Mouse (Mus musculus) frontal cortex, adult (tissue): ENCODE data around the gene Dmrta2.

Experiments
- ATAC-seq: cut with Nextera tagmentation; 2 replicates; pipeline ENCODE4 v1.9.2; 2017; ENCODE audit warnings: mild to moderate bottlenecking, moderate library complexity, mixed read lengths; ENCODE audit not compliant: low TSS enrichment

Gene Dmrta2

DNA sequence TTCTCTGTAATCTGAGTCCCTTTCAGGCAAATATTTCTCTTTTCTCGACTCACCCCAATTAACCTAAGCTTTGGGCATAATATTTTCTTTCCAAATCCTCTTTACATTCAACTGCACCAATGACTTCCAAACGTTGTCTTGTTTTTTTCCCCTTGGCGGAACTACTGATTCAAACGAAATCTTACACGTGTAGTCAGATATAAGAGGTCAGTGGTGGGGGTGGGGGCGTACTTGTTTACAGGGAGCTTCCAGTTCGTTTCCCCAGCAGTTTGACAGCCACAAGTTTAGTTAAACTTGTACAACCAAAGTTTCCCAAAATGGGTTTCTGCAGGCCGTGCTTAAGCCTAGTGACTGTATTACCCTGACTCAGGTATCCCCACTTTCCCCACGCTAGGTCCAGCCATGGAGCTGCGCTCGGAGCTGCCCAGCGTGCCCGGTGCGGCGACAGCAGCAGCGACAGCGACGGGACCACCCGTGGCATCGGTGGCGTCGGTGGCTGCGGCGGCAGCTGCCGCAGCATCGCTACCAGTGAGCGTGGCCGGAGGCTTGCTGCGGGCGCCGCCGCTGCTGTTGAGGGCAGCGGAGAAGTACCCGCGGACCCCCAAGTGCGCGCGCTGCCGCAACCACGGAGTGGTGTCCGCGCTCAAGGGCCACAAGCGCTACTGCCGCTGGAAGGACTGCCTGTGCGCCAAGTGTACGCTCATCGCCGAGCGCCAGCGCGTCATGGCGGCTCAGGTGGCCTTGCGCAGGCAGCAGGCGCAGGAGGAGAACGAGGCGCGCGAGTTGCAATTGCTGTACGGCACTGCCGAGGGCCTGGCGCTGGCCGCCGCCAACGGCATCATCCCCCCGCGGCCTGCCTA is 1.8 kb downstream of the Dmrta2 start:
- no peak for ATAC-seq

DNA sequence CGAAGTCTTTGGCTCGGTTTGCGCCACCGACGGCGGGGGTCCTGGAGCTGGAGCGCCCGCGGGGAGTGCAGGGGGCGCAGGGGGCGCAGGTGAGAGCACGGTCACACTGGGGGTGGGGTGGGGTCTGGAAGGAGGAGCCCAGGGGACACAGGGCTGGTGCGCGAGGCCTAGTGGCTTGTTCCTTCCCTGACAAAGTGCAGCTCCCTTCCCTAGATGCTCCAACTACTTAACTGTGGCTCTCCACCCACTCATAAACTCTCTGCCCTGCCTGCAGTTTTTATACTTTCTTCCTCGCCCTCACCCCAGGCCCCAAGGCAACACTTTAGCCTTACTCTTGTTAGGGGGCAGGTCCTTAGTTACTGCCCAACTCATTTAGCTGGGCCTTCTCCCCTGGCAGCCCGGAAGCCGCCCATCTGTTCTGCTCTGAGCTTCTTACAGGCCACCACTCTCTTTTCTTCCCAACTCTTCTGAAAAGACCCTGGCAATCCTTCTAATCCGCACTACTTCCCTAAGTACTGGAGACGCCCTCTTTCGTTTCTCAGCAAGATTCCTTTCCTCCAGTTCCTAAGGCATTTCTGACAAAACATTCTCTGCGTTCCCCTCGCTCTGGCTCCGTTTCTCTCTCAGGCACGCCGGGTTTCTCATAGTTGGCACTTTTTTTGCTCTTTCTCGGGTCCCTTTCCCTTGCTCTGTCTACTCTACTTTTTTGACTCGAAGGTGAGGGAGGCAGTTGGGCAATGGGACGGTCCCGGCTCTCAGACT is 2.6 kb downstream of the Dmrta2 start:
- ATAC-seq = 0 out of 2 replicates have a peak, but pooled peaks have one; percentile 15

DNA sequence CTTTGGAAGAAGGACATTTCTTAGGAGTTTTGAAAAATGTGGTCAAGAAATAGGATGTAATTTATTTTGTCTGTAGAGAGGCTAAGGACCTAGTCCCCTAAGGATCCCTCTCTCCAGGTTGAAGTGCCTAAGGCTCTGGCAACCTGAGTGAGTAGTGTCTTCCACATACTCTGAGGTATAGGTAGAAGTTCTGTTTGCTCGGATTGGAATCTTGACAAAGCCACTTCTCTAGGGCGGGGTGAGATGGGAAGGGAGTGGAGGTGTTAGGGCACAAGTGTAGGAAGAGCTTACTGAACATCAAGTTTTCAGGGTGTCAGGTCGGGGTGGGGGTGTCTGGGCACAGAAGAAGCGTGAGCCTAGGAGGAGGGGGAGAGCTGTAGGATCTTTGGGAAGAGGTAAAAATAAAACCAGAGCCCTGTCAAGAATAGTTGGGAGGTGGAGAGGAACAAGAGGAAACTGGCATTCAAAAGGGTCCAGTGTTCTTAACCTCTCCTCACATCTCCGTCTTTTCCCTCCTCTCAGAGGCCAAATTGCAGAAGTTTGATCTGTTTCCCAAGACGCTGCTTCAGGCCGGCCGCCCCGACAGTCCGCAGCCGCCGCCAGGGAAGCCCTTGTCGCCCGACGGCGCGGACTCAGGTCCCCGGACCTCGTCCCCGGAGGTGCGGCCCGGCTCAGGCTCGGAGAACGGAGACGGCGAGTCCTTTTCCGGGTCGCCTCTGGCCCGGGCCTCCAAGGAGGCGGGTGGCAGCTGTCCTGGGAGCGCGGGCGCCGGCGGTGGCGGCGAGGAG is 3.4 kb downstream of the Dmrta2 start:
- ATAC-seq = no peak

DNA sequence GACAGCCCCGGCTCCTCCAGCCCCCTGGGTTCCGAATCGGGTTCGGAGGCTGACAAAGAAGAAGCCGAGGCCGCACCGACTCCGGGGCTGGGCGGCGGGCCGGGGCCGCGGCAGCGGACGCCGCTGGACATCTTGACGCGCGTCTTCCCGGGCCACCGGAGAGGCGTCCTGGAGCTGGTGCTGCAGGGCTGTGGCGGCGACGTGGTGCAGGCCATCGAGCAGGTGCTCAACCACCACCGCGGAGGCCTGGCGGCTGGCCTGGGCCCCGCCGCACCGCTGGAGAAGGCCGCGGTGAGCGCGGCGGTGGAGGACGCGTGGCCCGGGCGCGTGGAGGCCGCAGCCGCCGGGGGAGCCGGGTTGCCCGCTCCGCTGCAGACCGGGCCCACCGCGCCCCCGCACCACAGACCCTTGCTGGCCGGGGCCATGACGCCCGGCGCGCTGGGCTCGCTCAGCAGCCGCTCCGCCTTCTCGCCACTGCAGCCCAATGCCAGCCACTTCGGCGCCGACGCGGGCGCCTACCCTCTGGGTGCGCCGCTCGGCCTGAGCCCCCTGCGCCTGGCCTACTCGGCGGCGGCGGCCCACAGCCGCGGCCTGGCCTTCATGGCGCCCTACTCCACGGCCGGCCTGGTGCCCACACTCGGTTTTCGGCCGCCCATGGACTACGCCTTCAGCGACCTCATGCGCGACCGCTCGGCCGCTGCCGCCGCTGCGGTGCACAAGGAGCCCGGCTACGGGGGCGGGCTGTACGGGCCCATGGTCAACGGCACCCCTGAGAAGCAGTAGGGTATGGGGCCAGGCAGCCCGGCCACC is 4.2 kb downstream of the Dmrta2 start:
- ATAC-seq = no peak

DNA sequence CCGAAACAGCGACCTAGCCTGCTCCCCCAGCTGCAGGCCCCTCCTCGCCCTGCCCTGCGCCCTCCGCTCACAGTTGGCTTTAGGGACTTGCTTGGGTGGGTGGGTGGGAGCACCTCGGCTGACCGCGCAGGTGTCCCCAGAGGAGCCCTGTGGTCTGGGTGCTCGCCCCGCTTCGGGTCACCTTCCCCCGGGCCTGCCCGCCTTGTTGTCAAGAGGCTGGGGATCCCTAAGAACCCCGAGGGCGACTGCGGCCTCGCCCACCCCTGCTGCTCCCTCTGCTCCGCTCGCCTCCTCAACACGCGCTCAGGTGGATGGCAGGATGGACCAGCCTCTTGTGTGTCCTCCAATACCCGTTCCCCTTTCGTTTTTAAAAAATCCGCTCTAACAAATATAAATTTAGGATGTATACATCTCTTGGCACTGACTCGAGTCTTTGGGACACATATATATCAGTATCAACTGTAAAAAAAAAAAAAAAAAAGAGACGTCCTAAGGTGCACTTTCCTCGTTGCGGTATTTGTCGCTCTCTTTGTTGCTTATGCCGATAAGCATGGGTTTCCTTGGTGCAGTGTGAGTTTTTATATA is 4.9 kb downstream of the Dmrta2 start:
- ATAC-seq = no peak

DNA sequence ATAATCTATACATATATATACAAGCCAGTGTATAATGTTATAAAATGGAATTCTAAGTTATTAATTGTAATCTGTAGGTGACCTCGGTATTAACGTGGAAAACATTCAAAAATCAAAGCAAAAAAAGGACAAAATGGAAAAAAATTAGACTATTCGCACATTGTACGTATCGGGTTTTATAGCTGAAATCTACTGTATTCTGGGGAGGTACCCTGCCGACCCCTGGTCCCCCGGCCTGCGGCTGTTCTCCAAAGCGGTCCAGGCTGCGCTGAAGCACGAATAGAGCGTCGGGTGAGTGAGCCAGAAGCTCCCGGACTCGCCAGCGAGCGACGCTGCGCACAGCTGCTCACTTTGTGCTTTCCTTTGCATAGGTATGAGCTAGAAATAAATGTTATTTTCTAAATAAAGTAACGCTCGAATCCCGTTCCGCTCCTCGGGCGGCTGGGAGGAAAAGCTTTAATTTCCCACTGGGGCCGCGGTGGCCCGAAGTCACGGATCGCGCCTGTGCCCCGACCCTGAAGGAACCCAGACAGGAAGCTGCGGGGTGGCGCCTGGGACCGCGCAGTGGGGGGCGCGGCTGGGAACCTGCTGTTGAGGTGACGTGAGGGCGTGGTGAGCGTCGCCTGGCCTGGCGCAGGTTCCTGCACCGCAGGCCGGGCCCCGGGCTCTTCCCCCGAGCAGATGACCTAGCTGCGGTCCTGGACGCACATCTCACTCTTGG is 5.6 kb downstream of the Dmrta2 start:
- ATAC-seq = no peak

DNA sequence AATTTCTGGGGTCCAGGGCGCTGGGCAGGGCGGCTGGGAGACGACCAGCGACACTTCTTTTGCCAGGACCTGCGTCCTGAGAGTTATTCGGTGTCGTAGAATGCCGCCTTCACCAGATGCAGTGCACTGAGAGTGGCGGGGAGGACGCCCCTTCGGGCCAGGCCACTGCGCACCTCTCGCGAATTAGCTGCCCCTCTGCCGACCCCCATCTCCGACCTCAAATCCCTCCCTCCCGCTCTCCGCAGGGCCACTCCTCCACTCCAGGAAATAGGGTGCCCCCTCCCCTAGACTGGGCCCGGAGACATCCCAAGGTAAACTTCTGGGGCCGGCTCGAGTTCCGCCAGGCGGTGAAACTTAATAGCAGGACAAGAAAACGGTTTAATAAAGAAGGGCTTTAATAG is 6.2 kb downstream of the Dmrta2 start:
- no peak for ATAC-seq

DNA sequence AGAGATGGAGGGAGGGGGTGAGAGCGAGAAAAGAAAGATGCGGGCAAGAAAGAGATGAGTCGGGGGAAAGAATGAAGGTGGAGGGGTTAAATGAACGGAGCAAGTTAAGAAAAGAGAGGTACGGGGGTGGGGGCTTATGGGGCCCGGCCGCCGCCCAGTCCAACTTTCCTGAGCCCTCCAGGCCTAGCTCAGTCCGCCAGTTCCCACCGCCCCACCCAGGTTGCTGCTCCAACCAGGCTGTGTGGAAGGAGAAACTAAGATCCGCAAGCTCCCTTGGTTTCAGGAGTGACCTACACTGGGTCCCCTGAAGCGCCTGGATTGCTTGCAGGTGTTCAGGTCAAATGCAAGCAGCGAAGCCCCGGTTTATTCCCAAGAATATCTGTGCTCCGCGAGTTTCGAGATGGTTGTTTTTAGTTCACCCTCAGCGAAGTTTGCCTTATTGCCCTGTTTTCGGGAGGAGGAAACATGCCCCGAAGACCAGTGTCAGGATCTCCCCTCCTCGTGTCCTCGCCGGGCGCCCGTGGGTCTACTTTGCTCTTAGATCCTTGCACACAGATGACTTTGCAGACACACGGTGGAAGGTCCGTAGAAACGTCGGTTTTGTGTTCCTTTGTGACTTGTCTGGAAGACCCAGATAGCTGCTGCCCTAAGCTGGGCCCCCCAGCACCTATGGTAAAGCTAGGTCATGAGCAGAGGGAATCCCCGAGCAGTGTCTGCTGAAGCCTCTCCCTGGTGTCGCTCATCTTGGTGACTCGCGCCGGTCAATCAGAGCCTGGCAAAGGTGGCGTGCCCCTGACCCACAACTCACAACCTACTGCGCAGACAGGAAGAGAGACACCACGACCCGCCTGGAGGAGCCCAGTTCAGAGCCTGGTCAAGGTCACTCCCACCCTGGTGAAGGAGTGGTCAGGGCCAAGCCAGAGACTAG is 6.9 kb downstream of the Dmrta2 start:
- ATAC-seq = no peak

DNA sequence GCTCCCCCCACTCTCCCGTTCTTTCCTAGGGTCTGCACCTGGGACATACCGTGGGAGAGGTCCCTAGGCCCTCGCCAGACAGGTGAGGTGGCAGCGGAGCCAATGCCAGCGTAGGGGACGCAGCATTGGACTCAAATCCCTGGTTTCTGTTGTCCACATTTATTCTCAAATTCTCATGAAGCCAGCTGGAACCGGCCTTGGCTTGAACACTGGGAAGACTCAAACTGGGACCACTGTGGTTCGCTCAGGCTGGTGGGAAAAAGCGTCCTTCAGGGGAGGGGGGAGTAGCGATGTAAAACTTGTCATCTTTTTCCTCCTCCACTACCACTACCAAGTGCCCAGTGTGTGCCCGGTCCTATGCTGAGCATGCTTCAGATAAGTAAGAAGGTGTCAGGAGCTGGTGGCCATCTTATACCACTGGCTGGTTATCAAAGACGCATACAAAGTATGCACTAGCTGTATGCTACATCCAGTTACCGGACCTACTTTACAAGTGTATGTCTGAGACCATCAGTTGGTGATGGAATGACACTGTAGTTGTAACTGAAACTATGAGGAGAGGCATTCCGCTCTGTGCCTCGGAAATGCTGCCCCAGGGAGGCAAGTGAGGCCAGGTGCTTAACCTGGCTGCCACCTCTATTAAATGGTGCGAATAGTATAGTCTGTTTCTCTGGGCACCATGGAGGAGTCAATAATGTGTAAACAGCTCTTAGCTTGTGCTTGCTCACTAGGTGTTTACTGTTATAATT is 7.7 kb downstream of the Dmrta2 start:
- no peak for ATAC-seq

DNA sequence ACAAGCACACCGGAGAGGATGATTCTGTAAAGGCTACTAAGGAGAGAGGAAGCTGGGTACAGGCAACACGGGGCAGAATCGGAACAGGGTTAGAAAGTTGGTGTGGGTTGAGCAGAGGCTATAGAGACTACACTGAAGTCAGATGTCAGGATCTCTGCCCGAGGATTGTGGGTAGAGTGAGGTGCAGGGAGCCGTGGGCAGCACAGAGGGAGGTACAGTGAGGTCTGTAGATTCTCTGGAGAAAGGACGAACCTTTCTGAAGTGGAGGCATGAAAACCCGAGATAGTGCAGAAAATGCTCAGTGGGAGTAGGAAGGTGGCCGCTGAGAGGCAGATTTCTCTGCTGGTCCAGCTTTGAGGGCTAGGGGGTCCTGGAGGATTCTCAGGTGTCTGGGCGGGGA is 8.4 kb downstream of the Dmrta2 start:
- ATAC-seq = no peak

DNA sequence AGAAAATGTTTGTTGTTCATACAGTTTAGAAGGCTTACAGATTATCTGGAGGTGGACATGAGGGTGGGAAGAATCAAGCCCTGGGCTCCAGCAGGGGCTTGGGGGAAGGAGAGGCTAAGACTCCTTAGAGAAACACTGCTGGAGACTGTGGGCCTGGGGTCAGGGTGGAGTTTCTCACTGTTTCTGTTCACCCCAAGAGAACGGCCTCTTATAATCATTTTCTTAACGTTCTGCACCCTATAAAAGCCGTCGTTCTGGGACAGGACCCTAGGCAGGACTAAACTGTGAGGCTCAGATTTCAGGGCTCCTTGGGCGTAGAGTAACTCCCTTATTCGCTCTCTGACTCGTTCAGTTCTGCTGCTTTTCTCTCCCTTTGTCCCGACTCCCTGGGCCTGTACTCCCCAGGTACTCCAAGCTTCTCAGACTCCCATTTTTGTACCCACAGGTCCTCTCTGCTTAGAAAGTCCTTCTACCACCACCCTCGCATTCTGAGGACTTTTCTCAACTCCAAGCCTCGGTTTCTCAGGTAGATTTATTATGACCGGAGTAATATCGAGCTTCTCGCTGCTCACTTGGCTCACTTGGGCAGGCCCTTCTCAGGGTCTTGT is 9.0 kb downstream of the Dmrta2 start:
- ATAC-seq = no peak

DNA sequence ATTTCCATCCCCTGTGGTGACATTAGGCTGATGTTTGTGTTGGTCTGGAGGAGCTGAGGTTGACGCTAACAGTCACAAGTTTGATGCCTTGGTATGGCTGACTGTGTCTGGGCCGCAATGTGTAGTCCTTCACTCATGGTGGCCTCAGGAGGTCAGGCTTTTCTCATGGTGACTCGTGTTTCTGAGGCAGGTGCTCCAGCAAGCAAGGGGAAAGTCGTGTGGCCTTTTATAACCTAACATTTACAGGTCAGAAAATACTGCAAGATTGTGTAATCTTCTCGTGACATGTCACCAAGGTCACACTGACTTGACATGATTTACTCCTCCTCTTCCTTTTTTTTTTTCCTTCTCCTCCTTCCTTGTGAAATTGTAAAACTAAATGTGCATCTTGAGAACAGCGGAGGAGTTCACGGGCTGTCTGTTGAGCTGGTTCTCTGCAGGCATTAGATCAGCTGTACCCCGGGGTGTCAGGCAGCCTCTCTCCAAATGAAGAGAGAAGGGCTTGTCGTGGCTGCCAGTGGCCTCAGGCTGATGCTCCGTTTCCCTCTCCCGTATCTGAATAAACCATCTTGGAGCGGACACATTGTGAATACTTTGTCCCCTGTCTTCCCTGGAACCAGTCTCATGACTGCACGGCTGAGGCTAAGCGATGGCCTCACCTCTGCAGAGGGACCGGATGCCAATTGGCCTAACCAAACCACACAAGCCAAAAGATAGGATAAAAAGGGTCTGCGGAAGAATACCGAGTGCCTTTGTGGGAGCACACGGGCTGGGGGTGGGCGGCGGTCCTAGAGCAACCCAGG is 9.9 kb downstream of the Dmrta2 start:
- ATAC-seq = no peak

DNA sequence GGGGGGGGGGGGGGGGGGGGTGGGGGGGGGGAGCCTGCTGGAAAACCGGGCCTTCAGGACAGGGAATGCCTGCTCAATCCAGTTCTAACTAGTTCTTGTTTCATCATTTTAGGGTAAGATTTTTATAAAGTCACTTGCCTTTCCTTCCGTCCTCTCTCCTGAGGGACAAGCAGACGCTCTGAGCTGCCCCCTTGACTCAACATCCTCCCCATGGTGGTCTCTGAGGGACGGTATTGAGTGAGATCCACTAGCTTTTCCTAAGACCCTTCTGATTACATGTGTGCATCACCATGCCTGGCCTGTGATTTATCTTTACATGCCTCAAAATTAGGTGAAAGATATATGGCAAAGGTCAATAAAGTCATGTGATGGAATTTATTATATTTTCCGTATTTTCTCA is 10.6 kb downstream of the Dmrta2 start:
- ATAC-seq = no peak

DNA sequence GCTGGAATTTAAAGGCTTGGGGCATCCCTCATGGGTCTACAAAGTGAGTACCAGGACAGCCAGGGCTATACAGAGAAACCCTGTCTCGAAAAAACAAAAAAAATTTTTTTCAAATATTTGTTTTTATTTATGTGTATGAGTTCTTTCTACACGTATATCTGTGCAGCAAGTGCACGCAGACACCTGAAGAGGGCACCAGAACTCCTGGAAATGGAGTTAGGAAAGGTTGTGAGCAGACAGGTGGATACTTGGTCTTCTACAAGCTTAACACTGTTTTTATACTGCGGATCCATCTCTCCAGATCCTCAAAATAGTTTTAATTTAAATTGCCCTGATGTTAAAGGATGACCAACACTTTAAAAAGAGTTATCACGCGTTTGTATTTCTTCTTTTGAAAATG is 11.4 kb downstream of the Dmrta2 start:
- no peak for ATAC-seq

DNA sequence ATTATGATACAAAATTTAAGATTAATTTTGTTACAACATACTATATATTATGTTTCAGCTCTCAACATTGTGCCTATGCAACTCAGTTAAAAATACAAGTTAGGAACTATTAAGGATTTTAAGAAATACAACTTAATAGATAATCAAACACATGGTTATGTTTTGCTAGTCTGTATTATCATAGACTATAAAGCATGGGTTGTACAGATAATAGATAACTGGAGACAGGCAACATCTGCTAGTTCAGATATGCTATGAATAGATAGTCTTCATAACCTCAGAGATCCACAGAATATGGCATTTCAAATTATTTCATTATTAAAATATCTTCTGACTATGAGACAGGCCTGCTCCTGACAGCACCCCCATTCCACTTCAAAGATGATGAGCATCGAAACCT is 28.2 kb downstream of the Dmrta2 start:
- ATAC-seq = no peak

DNA sequence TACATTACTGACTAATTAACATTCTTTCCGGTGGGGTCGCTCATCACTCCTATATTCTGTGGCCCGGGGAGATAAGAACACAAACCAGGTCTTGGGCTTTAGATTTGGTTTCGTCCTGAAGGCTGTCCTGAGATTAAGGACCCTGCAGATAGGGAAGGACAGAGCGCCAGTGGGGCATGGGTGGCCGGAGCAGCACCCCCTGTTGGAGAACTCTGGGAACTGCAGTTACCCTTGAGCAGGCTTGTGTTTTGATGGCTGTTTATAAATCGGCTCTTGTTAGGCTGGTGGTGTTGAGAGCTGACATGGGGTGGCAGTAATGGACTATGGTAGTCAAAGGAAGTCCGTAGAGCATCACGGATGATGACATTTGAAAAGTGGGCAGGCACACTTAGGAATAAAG is 41.3 kb downstream of the Dmrta2 start:
- no peak for ATAC-seq

DNA sequence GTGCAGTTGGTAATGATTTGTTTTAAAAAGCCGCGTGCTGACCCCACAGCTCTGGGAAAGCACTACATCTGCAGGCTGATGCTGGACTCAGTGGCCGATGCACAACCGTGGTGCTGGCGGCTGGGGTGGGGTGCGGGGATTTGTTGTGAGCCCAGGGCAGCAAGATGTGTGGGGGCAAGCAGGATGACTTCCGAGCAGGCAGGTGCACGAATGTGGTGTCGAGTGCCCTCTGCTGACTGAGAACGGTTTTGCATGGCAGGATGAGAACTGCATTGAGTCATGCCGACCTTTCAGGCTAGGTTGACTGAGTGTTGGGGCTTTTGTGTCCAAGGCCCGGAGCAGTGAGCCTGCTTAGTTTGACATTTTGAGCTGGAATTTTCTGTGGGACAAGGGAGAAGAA is 42.4 kb downstream of the Dmrta2 start:
- peak; percentile 80 for ATAC-seq
